Mouse (Mus musculus) MEL-GATA-1-ER (cell line): ENCODE measurements at regions not wholly inside any gene's neighbourhood (a gene's known extent, or its start where the extent isn't known, plus 50 kb on each side); places are given as distances from the start of the nearest gene placed in this dataset.

Source experiments
- DNase-seq: peaks from one replicate; pipeline ENCODE4 v3.0.0-alpha.2; 2012; ENCODE audit warnings: low read depth; ENCODE audit errors: extremely low read depth

DNA sequence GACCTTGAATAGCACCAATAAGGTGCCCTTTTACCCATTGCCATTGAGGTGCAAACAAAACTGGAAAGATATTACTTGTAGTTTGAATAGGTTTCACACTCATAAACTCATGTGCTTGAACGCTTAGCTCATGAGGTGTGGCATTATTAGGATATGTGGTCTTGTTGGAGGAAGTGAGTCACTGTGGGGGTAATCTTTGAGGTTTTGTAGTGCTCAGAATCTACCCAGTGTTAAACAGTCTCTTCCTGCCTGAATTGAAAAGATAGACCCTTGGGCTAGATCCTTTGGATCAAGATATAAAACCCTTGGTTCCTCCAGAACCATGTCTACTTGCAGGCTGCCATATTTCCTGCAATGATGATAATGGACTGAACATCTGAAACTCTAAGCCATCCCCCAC, 1809.4 kb downstream of the Pcdh9 start:
- DNase-seq: peak; percentile 31
